Mouse (Mus musculus) brain, adult 2 months (tissue): ENCODE data around the gene Zfp78.

Experiments
- DNase-seq: peaks from one replicate; pipeline ENCODE4 v3.0.0; 2011; ENCODE audit warnings: low read depth, low spot score

The Zfp78 gene

GRCm38 (mm10) chr7:6388971-6389370 is 25.9 kb downstream of the Zfp78 start:
- DNase-seq = no peak

GRCm38 (mm10) chr7:6389449-6389848 is 26.4 kb downstream of the Zfp78 start:
- DNase-seq = no peak

GRCm38 (mm10) chr7:6397996-6398975 is 35.2 kb downstream of the Zfp78 start, which contains the start of gene Smim17:
Gene Smim17, plus strand, starts transcription at chr7:6398715.
- peak; percentile 90 for DNase-seq

- peak; percentile 80 for DNase-seq
Measured at GRCm38 (mm10) chr7:6410043-6410442, 47.0 kb downstream of the Zfp78 start, which contains the start of gene Gm20715. Gene Gm20715, plus strand, starts transcription at chr7:6410277.

- peak; percentile 67 for DNase-seq
Measured at GRCm38 (mm10) chr7:6414626-6415441, 51.8 kb downstream of the Zfp78 start.

GRCm38 (mm10) chr7:6415442-6415787 is 52.3 kb downstream of the Zfp78 start:
- DNase-seq = no peak

GRCm38 (mm10) chr7:6419894-6420293 is 56.8 kb downstream of the Zfp78 start:
- DNase-seq = peak; percentile 80

- no peak for DNase-seq
Measured at GRCm38 (mm10) chr7:6429381-6429780, 66.3 kb downstream of the Zfp78 start.

GRCm38 (mm10) chr7:6430342-6430741 is 67.3 kb downstream of the Zfp78 start:
- DNase-seq = peak; percentile 54
